Mouse (Mus musculus): ENCODE measurements around the gene Arl15. TPM values are rescaled to one million over a fixed set of nuclear protein-coding genes. Genes with fewer than 3 reads are reported as not detected.
A peak's percentile ranks its signal among the peaks of the same experiment; 100 is the strongest.

Gene Arl15
- polyA plus RNA-seq, 1 experiment from 2014 or later, result 10.1 TPM

- Histone ChIP-seq H3K9me3 (ENCODE audit: low read length) (no peaks in the 10 kb centered on the region), H3K4me2 (replicated peaks; ENCODE audit: low read depth, low read length) (no peak overlapping the region), H3K27ac (ENCODE audit: low read length) (no peak overlapping the region), H3K27me3 (replicated peaks; ENCODE audit: insufficient read depth, low read length) (no peaks in the 10 kb centered on the region), H3K4me3 (ENCODE audit: low read depth, low read length) (no peak overlapping the region), H3K9ac (replicated peaks; ENCODE audit: low read depth) (no peak overlapping the region), H3K4me1 (ENCODE audit: insufficient read depth, low read depth, low read length) (no peaks in the 10 kb centered on the region), H3K36me3 (ENCODE audit: insufficient read depth, low read length) (no peaks in the 10 kb centered on the region)
- TF ChIP-seq EP300 (IDR thresholded peaks at IDR 0.05) (no peak), CTCF (IDR thresholded peaks at IDR 0.05) (no peak)
- 75% methylated on average over 24 of the region's 24 CpGs for WGBS
- no peak for DNase-seq (ENCODE audit: low spot score)
- no peak for ATAC-seq
Measured at GRCm38 (mm10) chr13:113889140-113890055, 95.1 kb downstream of the Arl15 start.

- Histone ChIP-seq H3K9me3 (ENCODE audit: low read length) (no peaks in the 10 kb centered on the region), H3K9ac (replicated peaks; ENCODE audit: low read depth) (no peak overlapping the region), H3K36me3 (ENCODE audit: insufficient read depth, low read length) (no peaks in the 10 kb centered on the region), H3K27me3 (replicated peaks; ENCODE audit: insufficient read depth, low read length) (no peaks in the 10 kb centered on the region), H3K4me2 (replicated peaks; ENCODE audit: low read depth, low read length) (no peak overlapping the region), H3K4me3 (ENCODE audit: low read depth, low read length) (no peak overlapping the region), H3K4me1 (ENCODE audit: insufficient read depth, low read depth, low read length) (peaks cover 5% of the 10 kb centered on the region; the same call in 1 of the 2 replicates), H3K27ac (ENCODE audit: low read length) (no peak overlapping the region)
- no peak for TF ChIP-seq EP300 (IDR thresholded peaks at IDR 0.05)
- no peak for TF ChIP-seq CTCF (IDR thresholded peaks at IDR 0.05)
- DNase-seq (ENCODE audit: low spot score) (no peak), ATAC-seq (no peak)
- WGBS, result 86% methylated on average over 10 of the region's 10 CpGs
Measured at GRCm38 (mm10) chr13:113896684-113897083, 102.4 kb downstream of the Arl15 start.

- no peak for TF ChIP-seq CTCF (IDR thresholded peaks at IDR 0.05)
- no peak for TF ChIP-seq EP300 (IDR thresholded peaks at IDR 0.05)
- Histone ChIP-seq H3K4me2 (replicated peaks; ENCODE audit: low read depth, low read length) (no peak overlapping the region), H3K4me1 (ENCODE audit: insufficient read depth, low read depth, low read length) (peaks cover 5% of the 10 kb centered on the region; the same call in 1 of the 2 replicates), H3K36me3 (ENCODE audit: insufficient read depth, low read length) (no peaks in the 10 kb centered on the region), H3K27ac (ENCODE audit: low read length) (no peak overlapping the region), H3K4me3 (ENCODE audit: low read depth, low read length) (no peak overlapping the region), H3K9me3 (ENCODE audit: low read length) (no peaks in the 10 kb centered on the region), H3K9ac (replicated peaks; ENCODE audit: low read depth) (no peak overlapping the region), H3K27me3 (replicated peaks; ENCODE audit: insufficient read depth, low read length) (no peaks in the 10 kb centered on the region)
- DNase-seq (ENCODE audit: low spot score) (peak; percentile 55), ATAC-seq (no peak)
- WGBS, result 51% methylated on average over 3 of the region's 3 CpGs
Measured at GRCm38 (mm10) chr13:113897498-113897897, 103.2 kb downstream of the Arl15 start.

- no peak overlapping the region for H3K4me3 ChIP-seq (ENCODE audit: low read depth, low read length)
- no peak for DNase-seq (ENCODE audit: low spot score)
- no peaks in the 10 kb centered on the region for H3K9me3 ChIP-seq (ENCODE audit: low read length)
- WGBS, result 49% methylated on average over 9 of the region's 9 CpGs
- no peak overlapping the region for H3K4me2 ChIP-seq (replicated peaks; ENCODE audit: low read depth, low read length)
- ATAC-seq, result peak; percentile 16; the same call in 1 of the 2 replicates
- no peak overlapping the region for H3K9ac ChIP-seq (replicated peaks; ENCODE audit: low read depth)
- H3K4me1 ChIP-seq (ENCODE audit: insufficient read depth, low read depth, low read length), result peaks cover 5% of the 10 kb centered on the region; the same call in 1 of the 2 replicates
- no peak overlapping the region for H3K27ac ChIP-seq (ENCODE audit: low read length)
- no peaks in the 10 kb centered on the region for H3K27me3 ChIP-seq (replicated peaks; ENCODE audit: insufficient read depth, low read length)
- H3K36me3 ChIP-seq (ENCODE audit: insufficient read depth, low read length), result no peaks in the 10 kb centered on the region
- TF ChIP-seq EP300 (IDR thresholded peaks at IDR 0.05) (no peak), CTCF (IDR thresholded peaks at IDR 0.05) (no peak)
Measured at GRCm38 (mm10) chr13:113897951-113898350, 103.6 kb downstream of the Arl15 start.

- H3K9ac ChIP-seq (replicated peaks; ENCODE audit: low read depth), result no peak overlapping the region
- no peak overlapping the region for H3K27ac ChIP-seq (ENCODE audit: low read length)
- ATAC-seq, result no peak
- H3K4me2 ChIP-seq (replicated peaks; ENCODE audit: low read depth, low read length), result no peak overlapping the region
- DNase-seq (ENCODE audit: low spot score), result peak; percentile 16
- H3K36me3 ChIP-seq (ENCODE audit: insufficient read depth, low read length), result no peaks in the 10 kb centered on the region
- H3K4me3 ChIP-seq (ENCODE audit: low read depth, low read length), result no peak overlapping the region
- TF ChIP-seq CTCF (IDR thresholded peaks at IDR 0.05) (no peak), EP300 (IDR thresholded peaks at IDR 0.05) (no peak)
- 60% methylated on average over 11 of the region's 11 CpGs for WGBS
- peaks cover 5% of the 10 kb centered on the region; the same call in 1 of the 2 replicates for H3K4me1 ChIP-seq (ENCODE audit: insufficient read depth, low read depth, low read length)
- no peaks in the 10 kb centered on the region for H3K27me3 ChIP-seq (replicated peaks; ENCODE audit: insufficient read depth, low read length)
- H3K9me3 ChIP-seq (ENCODE audit: low read length), result no peaks in the 10 kb centered on the region
Measured at GRCm38 (mm10) chr13:113901001-113901545, 106.8 kb downstream of the Arl15 start.

- no peak overlapping the region for H3K27ac ChIP-seq (ENCODE audit: low read length)
- H3K9ac ChIP-seq (replicated peaks; ENCODE audit: low read depth), result no peak overlapping the region
- H3K27me3 ChIP-seq (replicated peaks; ENCODE audit: insufficient read depth, low read length), result no peaks in the 10 kb centered on the region
- DNase-seq (ENCODE audit: low spot score) (no peak), ATAC-seq (no peak)
- no peaks in the 10 kb centered on the region for H3K9me3 ChIP-seq (ENCODE audit: low read length)
- peaks cover 1% of the 10 kb centered on the region; the same call in 1 of the 2 replicates for H3K4me1 ChIP-seq (ENCODE audit: insufficient read depth, low read depth, low read length)
- H3K4me3 ChIP-seq (ENCODE audit: low read depth, low read length), result no peak overlapping the region
- H3K4me2 ChIP-seq (replicated peaks; ENCODE audit: low read depth, low read length), result no peak overlapping the region
- no peaks in the 10 kb centered on the region for H3K36me3 ChIP-seq (ENCODE audit: insufficient read depth, low read length)
- TF ChIP-seq EP300 (IDR thresholded peaks at IDR 0.05), result no peak
- no peak for TF ChIP-seq CTCF (IDR thresholded peaks at IDR 0.05)
- 56% methylated on average over 6 of the region's 6 CpGs for WGBS
Measured at GRCm38 (mm10) chr13:113903255-113903654, 109.0 kb downstream of the Arl15 start.
